Mouse (Mus musculus) heart, postnatal 0 days (tissue): ENCODE results near the gene Ei24.

ENCODE experiments used
- CTCF ChIP-seq: IDR thresholded peaks from 2 replicates; pipeline ENCODE4 v1.5.1; 2016; ENCODE audit warnings: antibody characterized with exemption, control low read depth, low read depth
- EP300 ChIP-seq: IDR thresholded peaks from 2 replicates; pipeline ENCODE4 v1.6.1; 2016; ENCODE audit warnings: antibody characterized with exemption, low read depth

- TF ChIP-seq CTCF (no peak), EP300 (no peak)
These were observed 21.7 kb upstream of the Ei24 start for GRCm38 (mm10) chr9:36818905-36819304.
